Mouse (Mus musculus) intestine, embryonic 16.5 days (tissue): Measurements from ENCODE around the gene Car9. TPM values are rescaled to one million over a fixed set of nuclear protein-coding genes. Genes with fewer than 3 reads are reported as not detected.

ENCODE experiments used
- ATAC-seq: fragments of 200-750 bp; cut with Nextera tagmentation; 2 replicates; pipeline ENCODE4 v1.8.0; 2017; ENCODE audit warnings: moderate TSS enrichment, moderate library complexity
- H3K27ac ChIP-seq: fragments of 300-500 bp; sonication (generic); 2 replicates; pipeline ENCODE4 v1.5.1; 2014; ENCODE audit warnings: mild to moderate bottlenecking, low read length
- H3K27me3 ChIP-seq: fragments of 300-500 bp; sonication (generic); replicated peaks from 2 replicates; pipeline ENCODE4 v1.6.1; 2014; ENCODE audit warnings: low read length, control low read depth, mixed read lengths; ENCODE audit not compliant: control insufficient read depth, insufficient read depth
- H3K36me3 ChIP-seq: fragments of 300-500 bp; sonication (generic); 2 replicates; pipeline ENCODE4 v1.6.1; 2014; ENCODE audit warnings: low read length, control low read depth; ENCODE audit not compliant: control insufficient read depth, insufficient read depth
- H3K4me1 ChIP-seq: fragments of 300-500 bp; sonication (generic); 2 replicates; pipeline ENCODE4 v1.6.1; 2014; ENCODE audit warnings: low read length, control low read depth, mixed read lengths; ENCODE audit not compliant: control insufficient read depth, insufficient read depth
- H3K4me2 ChIP-seq: fragments of 300-500 bp; sonication (generic); 2 replicates; pipeline ENCODE4 v1.6.1; 2014; ENCODE audit warnings: low read depth, low read length, control low read depth
- H3K4me3 ChIP-seq: fragments of 300-500 bp; sonication (generic); 2 replicates; pipeline ENCODE4 v1.5.1; 2014; ENCODE audit warnings: mild to moderate bottlenecking, low read length
- H3K9ac ChIP-seq: fragments of 300-500 bp; sonication (generic); 2 replicates; pipeline ENCODE4 v1.6.1; 2014; ENCODE audit warnings: low read depth, low read length
- H3K9me3 ChIP-seq: fragments of 300-500 bp; sonication (generic); 2 replicates; pipeline ENCODE4 v1.6.1; 2016; ENCODE audit warnings: low read length, control low read depth; ENCODE audit not compliant: control insufficient read depth
- WGBS: fragments of 180-500 bp; shearing (Covaris S2); extraction: QIAGEN DNeasy Blood & Tissue Kit; methylation state at CpG from one replicate; pipeline ENCODE4 v1.1.7; 2014; 5-methylcytosine and 5-hydroxymethylcytosine counted together
- polyA plus RNA-seq: library from polyadenylated mRNA; unstranded; fragments of >200 nt; fragmentation: Nextera tagmentation; extraction: Ambion mirVana; gene quantifications from 2 replicates; pipeline ENCODE4 v1.2.1, GENCODE M21; 2015

Car9 gene
- polyA plus RNA-seq, 1 experiment from 2014 or later: 25.0 TPM

GRCm38 (mm10) chr4:43561997-43562768 is 55.4 kb downstream of the Car9 start, which contains the start of the genes Creb3 and Tln1:
Gene Creb3 (plus strand): TSS chr4:43562332.
Gene Tln1 (minus strand): TSS chr4:43562691.
- WGBS: under 1% methylated on average over 62 of the region's 62 CpGs
- H3K4me3 ChIP-seq: peak within 1 kb of the TSS; percentile 71
- H3K4me1 ChIP-seq: peaks cover 48% of the 10 kb centered on the region

GRCm38 (mm10) chr4:43562769-43563600 is 56.2 kb downstream of the Car9 start:
- Histone ChIP-seq H3K9me3 (no peaks in the 10 kb centered on the region), H3K27ac (peak overlapping the region; percentile 100), H3K4me2 (peak overlapping the region; percentile 90), H3K27me3 (no peaks in the 10 kb centered on the region), H3K4me1 (peaks cover 40% of the 10 kb centered on the region), H3K4me3 (peak overlapping the region; percentile 71), H3K36me3 (peaks cover 14% of the 10 kb centered on the region), H3K9ac (peak overlapping the region; percentile 95)
- WGBS: 3% methylated on average over 22 of the region's 22 CpGs
- ATAC-seq: peak; percentile 28

More at GRCm38 (mm10) chr4:43561997-43562768, 55.4 kb downstream of the Car9 start, which contains the start of the genes Creb3 and Tln1:
- H3K36me3 ChIP-seq: peaks cover 11% of the 10 kb centered on the region; the same call in 1 of the 2 replicates
- H3K27ac ChIP-seq: peak within 1 kb of the TSS; percentile 100
- peak within 1 kb of the TSS; percentile 90 for H3K4me2 ChIP-seq
- H3K27me3 ChIP-seq: no peaks in the 10 kb centered on the region
- H3K9me3 ChIP-seq: no peaks in the 10 kb centered on the region
- H3K9ac ChIP-seq: peak within 1 kb of the TSS; percentile 95
- ATAC-seq: peak; percentile 94

Other genes with a start within 250 kb of the Car9 start
- 1.2 and 1.4 TPM in 2 replicates for gene Atp8b5, start 239.8 kb upstream of the Car9 start, polyA plus RNA-seq
- gene Rusc2, start 125.0 kb upstream of the Car9 start, polyA plus RNA-seq: 11.8 and 13.0 TPM in 2 replicates
- 0.10 and 0.24 TPM in 2 replicates for gene Fam166b, start 77.8 kb upstream of the Car9 start, polyA plus RNA-seq
- 1.7 and 2.2 TPM in 2 replicates for gene Tesk1, start 65.0 kb upstream of the Car9 start, polyA plus RNA-seq
- gene Cd72, start 52.3 kb upstream of the Car9 start, polyA plus RNA-seq: 2.5 and 2.6 TPM in 2 replicates
- gene Sit1, start 23.2 kb upstream of the Car9 start, polyA plus RNA-seq: not detected in 2 replicates
- gene Ccdc107, start 14.1 kb upstream of the Car9 start, polyA plus RNA-seq: 96.7 and 102 TPM in 2 replicates
- 40.9 and 49.7 TPM in 2 replicates for gene Arhgef39, start 7.3 kb upstream of the Car9 start, polyA plus RNA-seq
- gene Tpm2, start 16.8 kb downstream of the Car9 start, polyA plus RNA-seq: 574 and 599 TPM in 2 replicates
- 78.7 and 80.5 TPM in 2 replicates for gene Creb3, start 55.4 kb downstream of the Car9 start, polyA plus RNA-seq
- gene Tln1, start 55.7 kb downstream of the Car9 start, polyA plus RNA-seq: 41.2 and 41.9 TPM in 2 replicates
- gene Rgp1, start 71.7 kb downstream of the Car9 start, polyA plus RNA-seq: 18.2 and 19.5 TPM in 2 replicates
- gene Gba2, start 71.9 kb downstream of the Car9 start, polyA plus RNA-seq: 12.5 and 12.9 TPM in 2 replicates
- 1.0 TPM in 1 of 2 replicates, not detected in the other for gene Msmp, start 77.5 kb downstream of the Car9 start, polyA plus RNA-seq
- gene Npr2, start 125.0 kb downstream of the Car9 start, polyA plus RNA-seq: 4.9 and 6.2 TPM in 2 replicates
- gene Spag8, start 146.6 kb downstream of the Car9 start, polyA plus RNA-seq: 0.60 and 1.3 TPM in 2 replicates
- 187 and 208 TPM in 2 replicates for gene Hint2, start 149.5 kb downstream of the Car9 start, polyA plus RNA-seq
- gene Tmem8b, start 162.0 kb downstream of the Car9 start, polyA plus RNA-seq: 3.3 and 3.4 TPM in 2 replicates
- gene Fam221b, start 162.2 kb downstream of the Car9 start, polyA plus RNA-seq: 1.6 and 2.2 TPM in 2 replicates
- gene Olfr70, start 193.8 kb downstream of the Car9 start, polyA plus RNA-seq: not detected in 2 replicates
- not detected in 2 replicates for gene Olfr71, start 203.3 kb downstream of the Car9 start, polyA plus RNA-seq
- 1.1 TPM in 2 replicates for gene Hrct1, start 220.2 kb downstream of the Car9 start, polyA plus RNA-seq
- gene Spaar, start 223.1 kb downstream of the Car9 start, polyA plus RNA-seq: 0.12 and 0.15 TPM in 2 replicates